ENCODE assay signal across 11 mouse cellular contexts in genomic region chr13:56189688-56190087, GRCm38 (mm10). TPM values are rescaled to one million over a fixed set of nuclear protein-coding genes. Genes with fewer than 3 reads are reported as not detected.
DNase-seq lines count a peak whose midpoint lies in the region; ATAC-seq and TF ChIP-seq lines count a peak whose summit lies in the region.
"Had no signal": no experiment of that assay in that cellular context is flagged by ENCODE, and none has a peak within 500 bp of the region (broad histone marks: within the 10 kb centered on the region; RNA-seq: fewer than 3 reads in every experiment).

No protein-coding gene starts in this region.

- TF ChIP-seq POLR2A in kidney, adult 2 months (IDR thresholded peaks at IDR 0.05; ENCODE audit: low read depth, low read length), result no peak

- no peak overlapping the region for H3K9ac ChIP-seq in kidney, embryonic 16.5 days (replicated peaks; ENCODE audit: low read length)

- no peak for DNase-seq in kidney, adult 2 months
- peak; percentile 18 for DNase-seq in 3T3-L1 (ENCODE audit: low read depth, low spot score)
- DNase-seq in CD8-positive naive resting alpha-beta T cell, adult 2 months (ENCODE audit: low read depth in 2 of 2, low spot score in 2 of 2), result peak; percentile 20 to 34
- DNase-seq in ovary, postnatal 14 days (ENCODE audit: low spot score), result no peak
- DNase-seq in c-Kit-positive CD71-positive TER-119-positive erythroid progenitor cells, embryonic 14.5 days (ENCODE audit: low spot score), result no peak
- no peak for DNase-seq in frontal cortex, postnatal 36 days (ENCODE audit: low spot score in 2 of 2)
- DNase-seq: heart, adult 18-20 months; lung, postnatal 14 days had no signal

- no peaks in the 10 kb centered on the region for H3K36me3 ChIP-seq in kidney, adult 2 months (ENCODE audit: control insufficient read depth, insufficient read depth, low read length)
- no peaks in the 10 kb centered on the region for H3K36me3 ChIP-seq in kidney, embryonic 16.5 days (ENCODE audit: insufficient read depth, low read length)
- H3K36me3 ChIP-seq: hindbrain, embryonic 10.5 days had no signal

- no peak for ATAC-seq in kidney, embryonic 16.5 days (ENCODE audit: low FRiP score, low TSS enrichment)
- peak; percentile 60; the same call in 1 of the 2 replicates for ATAC-seq in erythroblast, adult 5-6 weeks (replicated peaks; ENCODE audit: low FRiP score, poor library complexity, severe bottlenecking)

- no peak overlapping the region for H3K4me2 ChIP-seq in kidney, embryonic 16.5 days (replicated peaks; ENCODE audit: low read depth, low read length)

- no peak overlapping the region for H3K27ac ChIP-seq in kidney, adult 2 months (ENCODE audit: insufficient read depth, low read depth, low read length)
- no peak overlapping the region for H3K27ac ChIP-seq in kidney, embryonic 16.5 days (ENCODE audit: low read length)
- H3K27ac ChIP-seq: hindbrain, embryonic 10.5 days had no signal

- H3K4me3 ChIP-seq in kidney, adult 2 months (ENCODE audit: insufficient read depth, low read depth, low read length), result no peak overlapping the region
- no peak overlapping the region for H3K4me3 ChIP-seq in kidney, embryonic 16.5 days (ENCODE audit: low read length)
- H3K4me3 ChIP-seq: hindbrain, embryonic 10.5 days had no signal

- no peaks in the 10 kb centered on the region for H3K9me3 ChIP-seq in kidney, embryonic 16.5 days (ENCODE audit: low read length)

- 0 out of 2 replicates have a peak, but pooled peaks have one; percentile 20 for TF ChIP-seq CTCF in kidney, adult 2 months (conservative IDR thresholded peaks at IDR 0.05; ENCODE audit: insufficient read depth, insufficient read length, low read depth, low read length)

- no peaks in the 10 kb centered on the region for H3K4me1 ChIP-seq in kidney, adult 2 months (ENCODE audit: control insufficient read depth, insufficient read depth, low read length)
- H3K4me1 ChIP-seq in kidney, embryonic 16.5 days (ENCODE audit: insufficient read depth, low read length), result no peaks in the 10 kb centered on the region
- H3K4me1 ChIP-seq: hindbrain, embryonic 10.5 days had no signal

- H3K27me3 ChIP-seq in kidney, adult 2 months (replicated peaks; ENCODE audit: control insufficient read depth, insufficient read depth, low read length), result no peaks in the 10 kb centered on the region
- H3K27me3 ChIP-seq in kidney, embryonic 16.5 days (ENCODE audit: insufficient read depth, low read length), result no peaks in the 10 kb centered on the region

- 71% methylated on average over 5 of the region's 5 CpGs for WGBS in kidney, adult 2 months
- 75% methylated on average over 5 of the region's 5 CpGs for WGBS in kidney, embryonic 16.5 days

RNA-seq across cellular contexts. Expression of gene Tifab, which starts 11.0 kb away (rescaled TPM):
- 2.4 and 2.8 TPM in 2 replicates for polyA plus RNA-seq in kidney, adult 2 months (2012; rRNA removed)
- 1.5 and 2.4 TPM in 2 replicates for polyA plus RNA-seq in kidney, embryonic 16.5 days (2015; fragmentation: Nextera tagmentation; extraction: Ambion mirVana)
- 8.4 and 18.3 TPM in 2 replicates for total RNA-seq in erythroblast, adult 5-6 weeks (2015; ENCODE audit: low replicate concordance)
- 10.9 and 16.3 TPM in 2 replicates for total RNA-seq in erythroblast, adult 5-6 weeks (2017; ENCODE audit: low replicate concordance)

RNA-seq across cellular contexts. Expression of gene H2afy, which starts 53.5 kb away (rescaled TPM):
- 74.5 and 89.3 TPM in 2 replicates for polyA plus RNA-seq in kidney, adult 2 months (2012; rRNA removed)
- 367 and 386 TPM in 2 replicates for polyA plus RNA-seq in kidney, embryonic 16.5 days (2015; fragmentation: Nextera tagmentation; extraction: Ambion mirVana)
- total RNA-seq in erythroblast, adult 5-6 weeks (2015; ENCODE audit: low replicate concordance), result 54.5 and 67.6 TPM in 2 replicates
- total RNA-seq in erythroblast, adult 5-6 weeks (2017; ENCODE audit: low replicate concordance), result 88.9 and 102 TPM in 2 replicates

Comparison
In these comparisons a context has a peak if more than half of its experiments do, and no peak if none do; other contexts are left out.
1. DNase-seq: peak in 3T3-L1 (single experiment) and CD8-positive naive resting alpha-beta T cell, adult 2 months (2 of 2); none in kidney, adult 2 months (single experiment), ovary, postnatal 14 days (single experiment), c-Kit-positive CD71-positive TER-119-positive erythroid progenitor cells, embryonic 14.5 days (single experiment) and frontal cortex, postnatal 36 days (0 of 2).